Mouse (Mus musculus): Measurements from ENCODE around the gene Syndig1l.

DNA sequence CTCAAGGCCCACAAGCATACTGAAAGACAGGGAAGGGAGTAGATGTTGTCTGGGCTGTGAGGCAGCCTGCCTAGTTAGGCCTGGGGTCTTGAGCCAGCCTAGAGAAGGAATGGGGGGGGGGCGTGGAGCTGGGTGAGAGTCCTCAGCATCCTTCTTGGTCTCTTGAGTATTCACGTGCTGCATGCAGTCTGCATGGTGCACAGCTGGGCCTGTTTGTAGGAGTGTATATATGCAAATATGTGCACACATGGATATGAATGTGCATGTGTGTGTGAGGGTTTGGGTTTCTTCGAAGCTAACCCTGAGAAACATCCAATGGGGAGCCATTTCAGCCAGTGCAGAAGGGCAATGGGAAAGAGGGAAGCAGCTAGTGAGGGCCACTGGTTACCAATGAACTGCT, 22.6 kb downstream of the Syndig1l start:
- TF ChIP-seq POLR2A (IDR thresholded peaks at IDR 0.05; ENCODE audit: extremely low read depth, insufficient read depth, low read length) (no peak), CTCF (IDR thresholded peaks at IDR 0.05; ENCODE audit: extremely low read depth, insufficient read depth, low read length) (no peak)
